In genomic region chr5:73728651-73729050, GRCm38 (mm10) we compare ENCODE assay signal across 23 mouse cellular contexts.
A peak's percentile ranks its signal among the peaks of the same experiment; 100 is the strongest.
DNase-seq lines count a peak whose midpoint lies in the region; ATAC-seq and TF ChIP-seq lines count a peak whose summit lies in the region.
"Had no signal": no experiment of that assay in that cellular context is flagged by ENCODE, and none has a peak within 500 bp of the region (broad histone marks: within the 10 kb centered on the region; RNA-seq: fewer than 3 reads in every experiment).

No protein-coding gene starts in this region.

- peak; percentile 67 for DNase-seq in embryonic facial prominence, embryonic 14.5 days (ENCODE audit: low spot score)
- no peak for DNase-seq in embryonic facial prominence, embryonic 10.5 days (ENCODE audit: low spot score)
- DNase-seq in heart, postnatal 25 days (ENCODE audit: low spot score), result no peak
- DNase-seq in lung, postnatal 0 days (ENCODE audit: low spot score), result peak; percentile 12
- DNase-seq in lung, postnatal 14 days, result no peak
- peak; percentile 31 for DNase-seq in yolk sac, embryonic 10.5 days (ENCODE audit: low spot score)
- DNase-seq: adrenal gland, postnatal 36 days; cerebellum, adult 18-20 months; forebrain, postnatal 0 days; gastrocnemius, postnatal 36 days; heart, postnatal 4 days; kidney, adult 9 months; kidney, postnatal 4 days; layer of hippocampus, adult 9-11 months; right cerebral cortex, postnatal 14 days; thymus, postnatal 36 days had no signal

- no peaks in the 10 kb centered on the region for H3K27me3 ChIP-seq in embryonic facial prominence, embryonic 14.5 days (replicated peaks; ENCODE audit: control insufficient read depth, insufficient read depth, low read length)
- H3K27me3 ChIP-seq in embryonic facial prominence, embryonic 10.5 days (replicated peaks; ENCODE audit: low read depth, poor library complexity, severe bottlenecking), result peaks cover 22% of the 10 kb centered on the region
- peaks cover 3% of the 10 kb centered on the region; the same call in 1 of the 2 replicates for H3K27me3 ChIP-seq in heart, embryonic 16.5 days (ENCODE audit: control insufficient read depth, insufficient read depth, low read length)
- no peaks in the 10 kb centered on the region for H3K27me3 ChIP-seq in lung, postnatal 0 days (replicated peaks; ENCODE audit: insufficient read depth, low read length)
- H3K27me3 ChIP-seq: CH12.LX; embryonic facial prominence, embryonic 15.5 days had no signal

- H3K9ac ChIP-seq in embryonic facial prominence, embryonic 14.5 days (ENCODE audit: low read depth, low read length), result no peak overlapping the region
- no peak overlapping the region for H3K9ac ChIP-seq in heart, embryonic 16.5 days (ENCODE audit: low read length)
- H3K9ac ChIP-seq in lung, postnatal 0 days (replicated peaks; ENCODE audit: low read depth), result no peak overlapping the region
- H3K9ac ChIP-seq: embryonic facial prominence, embryonic 15.5 days; forebrain, postnatal 0 days had no signal

- TF ChIP-seq EP300 in lung, postnatal 0 days (IDR thresholded peaks at IDR 0.05), result no peak

- H3K4me1 ChIP-seq in embryonic facial prominence, embryonic 14.5 days (ENCODE audit: control insufficient read depth, insufficient read depth, low read length), result peaks cover 5% of the 10 kb centered on the region; the same call in 1 of the 2 replicates
- peaks cover 37% of the 10 kb centered on the region for H3K4me1 ChIP-seq in embryonic facial prominence, embryonic 10.5 days
- 0 out of 2 replicates have a peak, but pooled peaks cover 3% of the 10 kb centered on the region for H3K4me1 ChIP-seq in heart, embryonic 16.5 days (ENCODE audit: control insufficient read depth, insufficient read depth, low read length)
- no peaks in the 10 kb centered on the region for H3K4me1 ChIP-seq in lung, postnatal 0 days (ENCODE audit: insufficient read depth, low read depth, low read length)

- no peak for ATAC-seq in embryonic facial prominence, embryonic 14.5 days (ENCODE audit: low read depth)
- ATAC-seq in heart, embryonic 16.5 days (replicated peaks; ENCODE audit: extremely low read depth, insufficient read depth, low FRiP score), result peak; percentile 67; the same call in 1 of the 2 replicates
- ATAC-seq in lung, postnatal 0 days, result peak; percentile 14; the same call in 1 of the 2 replicates
- ATAC-seq: forebrain, postnatal 0 days; hindbrain, embryonic 16.5 days; midbrain, embryonic 16.5 days had no signal

- WGBS in embryonic facial prominence, embryonic 14.5 days, result 78% methylated on average over 7 of the region's 7 CpGs
- 84% methylated on average over 7 of the region's 7 CpGs for WGBS in embryonic facial prominence, embryonic 10.5 days
- 22% methylated on average over 7 of the region's 7 CpGs for WGBS in heart, embryonic 16.5 days
- 30% methylated on average over 7 of the region's 7 CpGs for WGBS in lung, postnatal 0 days

- no peak overlapping the region for H3K4me2 ChIP-seq in embryonic facial prominence, embryonic 14.5 days (ENCODE audit: low read depth, low read length)
- no peak overlapping the region for H3K4me2 ChIP-seq in heart, embryonic 16.5 days (ENCODE audit: low read depth, low read length)
- no peak overlapping the region for H3K4me2 ChIP-seq in lung, postnatal 0 days (replicated peaks; ENCODE audit: low read depth, low read length)
- H3K4me2 ChIP-seq: embryonic facial prominence, embryonic 15.5 days; liver, embryonic 11.5 days had no signal

- H3K36me3 ChIP-seq in embryonic facial prominence, embryonic 14.5 days (ENCODE audit: control insufficient read depth, insufficient read depth, low read length), result no peaks in the 10 kb centered on the region
- H3K36me3 ChIP-seq in embryonic facial prominence, embryonic 10.5 days (replicated peaks), result no peaks in the 10 kb centered on the region
- H3K36me3 ChIP-seq in heart, embryonic 16.5 days (ENCODE audit: control insufficient read depth, insufficient read depth), result no peaks in the 10 kb centered on the region
- H3K36me3 ChIP-seq in lung, postnatal 0 days (ENCODE audit: insufficient read depth, low read length), result no peaks in the 10 kb centered on the region
- H3K36me3 ChIP-seq: embryonic facial prominence, embryonic 15.5 days had no signal

- H3K9me3 ChIP-seq in embryonic facial prominence, embryonic 14.5 days (ENCODE audit: control insufficient read depth, low read length), result 0 out of 2 replicates have a peak, but pooled peaks cover 3% of the 10 kb centered on the region
- H3K9me3 ChIP-seq in embryonic facial prominence, embryonic 10.5 days, result no peaks in the 10 kb centered on the region
- H3K9me3 ChIP-seq in heart, embryonic 16.5 days (replicated peaks; ENCODE audit: control insufficient read depth, low read length), result no peaks in the 10 kb centered on the region
- H3K9me3 ChIP-seq in lung, postnatal 0 days (ENCODE audit: low read length), result no peaks in the 10 kb centered on the region
- H3K9me3 ChIP-seq: embryonic facial prominence, embryonic 15.5 days had no signal

- intact Hi-C loops in heart, postnatal 25 days (cut with DNase I), result no loop called here

- H3K4me3 ChIP-seq in embryonic facial prominence, embryonic 14.5 days (ENCODE audit: low read depth, low read length), result no peak overlapping the region
- H3K4me3 ChIP-seq in embryonic facial prominence, embryonic 10.5 days, result no peak overlapping the region
- H3K4me3 ChIP-seq in heart, embryonic 16.5 days (ENCODE audit: low read length), result no peak overlapping the region
- no peak overlapping the region for H3K4me3 ChIP-seq in lung, postnatal 0 days (ENCODE audit: low read depth, low read length)
- H3K4me3 ChIP-seq: embryonic facial prominence, embryonic 15.5 days; left cerebral cortex, adult 2 months had no signal

- H3K27ac ChIP-seq in embryonic facial prominence, embryonic 14.5 days (replicated peaks; ENCODE audit: low read depth, low read length), result no peak overlapping the region
- no peak overlapping the region for H3K27ac ChIP-seq in embryonic facial prominence, embryonic 10.5 days (replicated peaks)
- H3K27ac ChIP-seq in heart, embryonic 16.5 days (ENCODE audit: low read length), result no peak overlapping the region
- H3K27ac ChIP-seq in lung, postnatal 0 days (ENCODE audit: low read length), result no peak overlapping the region
- H3K27ac ChIP-seq: embryonic facial prominence, embryonic 15.5 days; left cerebral cortex, adult 2 months had no signal

- TF ChIP-seq CTCF in lung, postnatal 0 days (IDR thresholded peaks at IDR 0.05), result no peak

Comparison
In these comparisons a context has a peak if more than half of its experiments do, and no peak if none do; other contexts are left out.
1. DNase-seq: peak in embryonic facial prominence, embryonic 14.5 days (single experiment), lung, postnatal 0 days (single experiment) and yolk sac, embryonic 10.5 days (single experiment); none in embryonic facial prominence, embryonic 10.5 days (single experiment), heart, postnatal 25 days (single experiment) and lung, postnatal 14 days (single experiment).